Mouse (Mus musculus): ENCODE data around the gene Prss30.
"Not testable (repeated sequence)": the region's sequence is repeated elsewhere in the genome, so short reads cannot be mapped to it uniquely, and the experiment has no call there.

Prss30 gene

GRCm38 (mm10) chr17:23984989-23985388 lies 4.6 kb upstream of the Prss30 start:
- DNase-seq (ENCODE audit: low spot score), result no peak

- DNase-seq (ENCODE audit: low spot score), result peak; percentile 21
Measured at GRCm38 (mm10) chr17:23982912-23983311, 2.5 kb upstream of the Prss30 start.

- DNase-seq (ENCODE audit: low spot score), result no peak
Measured at GRCm38 (mm10) chr17:23979471-23979870, 895 bp downstream of the Prss30 start.

GRCm38 (mm10) chr17:23976665-23977064 lies 3.7 kb downstream of the Prss30 start:
- DNase-seq (ENCODE audit: low spot score), result no peak

GRCm38 (mm10) chr17:23971315-23971714 lies 9.1 kb downstream of the Prss30 start:
- DNase-seq (ENCODE audit: low spot score), result no peak

GRCm38 (mm10) chr17:23969231-23969630 lies 11.1 kb downstream of the Prss30 start:
- DNase-seq (ENCODE audit: low spot score), result peak; percentile 82

- DNase-seq (ENCODE audit: low spot score), result no peak
Measured at GRCm38 (mm10) chr17:23968780-23969179, 11.6 kb downstream of the Prss30 start.

- no peak for DNase-seq (ENCODE audit: low spot score)
Measured at GRCm38 (mm10) chr17:23966658-23967401, 13.5 kb downstream of the Prss30 start.

GRCm38 (mm10) chr17:23965805-23966425 lies 14.5 kb downstream of the Prss30 start:
- no peak for DNase-seq (ENCODE audit: low spot score)

- no peak for DNase-seq (ENCODE audit: low spot score)
Measured at GRCm38 (mm10) chr17:23961573-23962122, 18.7 kb downstream of the Prss30 start.

- peak; percentile 95 for DNase-seq (ENCODE audit: low spot score)
Measured at GRCm38 (mm10) chr17:23960084-23960738, 20.2 kb downstream of the Prss30 start.

- no peak for DNase-seq (ENCODE audit: low spot score)
Measured at GRCm38 (mm10) chr17:23955174-23955573, 25.2 kb downstream of the Prss30 start, which contains the start of gene Sbpl. Sbpl (minus strand) TSS chr17:23955274.

GRCm38 (mm10) chr17:23950828-23951227 lies 29.5 kb downstream of the Prss30 start:
- not testable (repeated sequence) for DNase-seq (ENCODE audit: low spot score)

- DNase-seq (ENCODE audit: low spot score), result no peak
Measured at GRCm38 (mm10) chr17:23949068-23949467, 31.3 kb downstream of the Prss30 start.

GRCm38 (mm10) chr17:23947486-23947885 lies 32.9 kb downstream of the Prss30 start:
- DNase-seq (ENCODE audit: low spot score), result not testable (repeated sequence)

GRCm38 (mm10) chr17:23941372-23941771 lies 39.0 kb downstream of the Prss30 start, which contains the start of gene Sbp:
Sbp (plus strand) TSS chr17:23941672.
- DNase-seq (ENCODE audit: low spot score), result no peak

GRCm38 (mm10) chr17:23931157-23931556 lies 49.2 kb downstream of the Prss30 start:
- no peak for DNase-seq (ENCODE audit: low spot score)

GRCm38 (mm10) chr17:23925090-23925493 lies 55.3 kb downstream of the Prss30 start:
- DNase-seq (ENCODE audit: low spot score), result peak; percentile 83

GRCm38 (mm10) chr17:23924531-23925007 lies 55.8 kb downstream of the Prss30 start:
- DNase-seq (ENCODE audit: low spot score), result peak; percentile 95

All from embryo, embryonic 10.5 days (tissue).